Mouse (Mus musculus): ENCODE results near the gene 4930563M21Rik.

GRCm38 (mm10) chr9:56053796-56054195 is 43.4 kb upstream of the 4930563M21Rik start:
- TF ChIP-seq CTCF (IDR thresholded peaks at IDR 0.05; ENCODE audit: borderline replicate concordance, control insufficient read depth, extremely low read depth, insufficient read depth, low read length, poor library complexity) (no peak), POLR2A (IDR thresholded peaks at IDR 0.05; ENCODE audit: control insufficient read depth, extremely low read depth, insufficient read depth, low read length, poor library complexity) (no peak)

Measured in thymus, adult 2 months (tissue).